In genomic region chr14:33445962-33446361, GRCm38 (mm10) we compare ENCODE assay signal across 8 mouse cellular contexts. TPM values are rescaled to one million over a fixed set of nuclear protein-coding genes. Genes with fewer than 3 reads are reported as not detected.
DNase-seq lines count a peak whose midpoint lies in the region; ATAC-seq and TF ChIP-seq lines count a peak whose summit lies in the region.

No protein-coding gene starts in this region.

- no peaks in the 10 kb centered on the region for H3K36me3 ChIP-seq in erythroblast, embryonic 14.5 days (ENCODE audit: control insufficient read depth)
- no peaks in the 10 kb centered on the region for H3K36me3 ChIP-seq in spleen, adult 2 months (ENCODE audit: control insufficient read depth, insufficient read depth, low read length)
- H3K36me3 ChIP-seq in liver, embryonic 12.5 days: no peaks in the 10 kb centered on the region

- H3K9me3 ChIP-seq in erythroblast, embryonic 14.5 days (ENCODE audit: control insufficient read depth, low read length): no peaks in the 10 kb centered on the region
- no peaks in the 10 kb centered on the region for H3K9me3 ChIP-seq in liver, embryonic 12.5 days (replicated peaks)

- no peak for TF ChIP-seq CTCF in spleen, adult 2 months (IDR thresholded peaks at IDR 0.05; ENCODE audit: extremely low read depth, insufficient read depth, insufficient read length, insufficient replicate concordance)

- DNase-seq in spleen, adult 2 months (ENCODE audit: low read depth in 1 of 2, low spot score in 2 of 2): no peak
- no peak for DNase-seq in spleen, postnatal 10 days (ENCODE audit: low spot score in 2 of 2)
- no peak for DNase-seq in ovary, postnatal 14 days (ENCODE audit: low spot score)
- no peak for DNase-seq in gastrocnemius, postnatal 14 days
- no peak for DNase-seq in cerebellum, adult 11 months

- H3K4me3 ChIP-seq in erythroblast, embryonic 14.5 days (replicated peaks): peak overlapping the region; percentile 86
- peak overlapping the region; percentile 34; the same call in 1 of the 2 replicates for H3K4me3 ChIP-seq in spleen, adult 2 months (ENCODE audit: extremely low read depth, insufficient read depth, insufficient read length)
- H3K4me3 ChIP-seq in liver, embryonic 12.5 days: peak overlapping the region; percentile 96

- no peak for ATAC-seq in erythroblast, adult 5-6 weeks (replicated peaks; ENCODE audit: low FRiP score, poor library complexity, severe bottlenecking)
- no peak for ATAC-seq in liver, embryonic 12.5 days

- H3K4me1 ChIP-seq in erythroblast, embryonic 14.5 days (ENCODE audit: control insufficient read depth): peaks cover 24% of the 10 kb centered on the region
- no peaks in the 10 kb centered on the region; the same call in 1 of the 2 replicates for H3K4me1 ChIP-seq in spleen, adult 2 months (ENCODE audit: control insufficient read depth, insufficient read depth, insufficient read length)
- peaks cover 35% of the 10 kb centered on the region for H3K4me1 ChIP-seq in liver, embryonic 12.5 days

- no peak overlapping the region for H3K27ac ChIP-seq in spleen, adult 2 months (ENCODE audit: insufficient read depth, low read length)
- no peak overlapping the region for H3K27ac ChIP-seq in liver, embryonic 12.5 days

- TF ChIP-seq POLR2A in spleen, adult 2 months (IDR thresholded peaks at IDR 0.05; ENCODE audit: low read depth, low read length): no peak

- H3K9ac ChIP-seq in liver, embryonic 12.5 days: peak overlapping the region; percentile 96

- peaks cover 7% of the 10 kb centered on the region; the same call in 1 of the 2 replicates for H3K27me3 ChIP-seq in erythroblast, embryonic 14.5 days (ENCODE audit: control insufficient read depth)
- peaks cover 1% of the 10 kb centered on the region; the same call in 1 of the 2 replicates for H3K27me3 ChIP-seq in spleen, adult 2 months (ENCODE audit: control insufficient read depth, insufficient read depth, low read length)
- H3K27me3 ChIP-seq in liver, embryonic 12.5 days (replicated peaks): peaks cover 8% of the 10 kb centered on the region

- peak overlapping the region; percentile 86 for H3K4me2 ChIP-seq in liver, embryonic 12.5 days

- 56% methylated on average over 3 of the region's 3 CpGs for WGBS in spleen, adult 2 months
- 41% methylated on average over 3 of the region's 3 CpGs for WGBS in liver, embryonic 12.5 days (ENCODE audit: insufficient replicate concordance)

- intact Hi-C loops in gastrocnemius, postnatal 14 days (cut with DNase I; ENCODE audit: low total_unique reads): no loop called here

RNA-seq across cellular contexts. Expression of gene Mapk8, which starts 1.0 kb away (rescaled TPM):
- polyA plus RNA-seq in erythroblast, embryonic 14.5 days (2012): 0.02 and 0.14 TPM in 2 replicates
- total RNA-seq in erythroblast, adult 5-6 weeks (2015; ENCODE audit: low replicate concordance): 4.8 and 9.2 TPM in 2 replicates
- 9.2 and 23.0 TPM in 2 replicates for total RNA-seq in erythroblast, adult 5-6 weeks (2017; ENCODE audit: low replicate concordance)
- polyA plus RNA-seq in spleen, adult 2 months (2012; rRNA removed): 6.2 and 7.5 TPM in 2 replicates
- polyA plus RNA-seq in liver, embryonic 12.5 days (2016; fragmentation: Nextera tagmentation; extraction: Ambion mirVana): 5.9 and 6.8 TPM in 2 replicates
- total RNA-seq in gastrocnemius, postnatal 14 days (2021): 10 to 100 TPM; 22.9 to 25.4 TPM

RNA-seq across cellular contexts. Expression of gene Frmpd2, which starts 25.5 kb away (rescaled TPM):
- not detected in 2 replicates for polyA plus RNA-seq in erythroblast, embryonic 14.5 days (2012)
- not detected in 2 replicates for total RNA-seq in erythroblast, adult 5-6 weeks (2015; ENCODE audit: low replicate concordance)
- total RNA-seq in erythroblast, adult 5-6 weeks (2017; ENCODE audit: low replicate concordance): not detected in 2 replicates
- 0.09 TPM in 1 of 2 replicates, not detected in the other for polyA plus RNA-seq in spleen, adult 2 months (2012; rRNA removed)
- polyA plus RNA-seq in liver, embryonic 12.5 days (2016; fragmentation: Nextera tagmentation; extraction: Ambion mirVana): not detected in 2 replicates
- total RNA-seq in gastrocnemius, postnatal 14 days (2021): under 1 TPM in 1 of 2 experiments, not detected in 1; 0.06 TPM

Comparison
In these comparisons a context has a peak if more than half of its experiments do, and no peak if none do; other contexts are left out.
1. H3K4me3 ChIP-seq: peak in every context shown above with its lines; median percentile 96 in liver, embryonic 12.5 days; 86 in erythroblast, embryonic 14.5 days; 34 in spleen, adult 2 months.